Comparison of ENCODE assay signal across 30 mouse cellular contexts in genomic region chr9:111142721-111143120, GRCm38 (mm10). TPM values are rescaled to one million over a fixed set of nuclear protein-coding genes. Genes with fewer than 3 reads are reported as not detected.
DNase-seq lines count a peak whose midpoint lies in the region; ATAC-seq and TF ChIP-seq lines count a peak whose summit lies in the region.
"Had no signal": no experiment of that assay in that cellular context is flagged by ENCODE, and none has a peak within 500 bp of the region (broad histone marks: within the 10 kb centered on the region; RNA-seq: fewer than 3 reads in every experiment).

No protein-coding gene starts in this region.

- 0 out of 2 replicates have a peak, but pooled peaks cover 4% of the 10 kb centered on the region for H3K36me3 ChIP-seq in intestine, postnatal 0 days (ENCODE audit: control insufficient read depth, insufficient read depth)
- H3K36me3 ChIP-seq in intestine, embryonic 15.5 days, result no peaks in the 10 kb centered on the region; the same call in 1 of the 2 replicates
- no peaks in the 10 kb centered on the region for H3K36me3 ChIP-seq in midbrain, embryonic 11.5 days (ENCODE audit: control insufficient read depth, insufficient read depth, low read length)
- H3K36me3 ChIP-seq: embryonic facial prominence, embryonic 12.5 days; forebrain, embryonic 15.5 days; midbrain, embryonic 12.5 days had no signal

- TF ChIP-seq CTCF in intestine, postnatal 0 days (IDR thresholded peaks at IDR 0.05; ENCODE audit: low read depth), result no peak

- H3K27ac ChIP-seq in intestine, postnatal 0 days (ENCODE audit: low read depth, low read length), result 0 out of 2 replicates have a peak overlapping the region, but pooled peaks have one; percentile 21
- H3K27ac ChIP-seq in intestine, embryonic 15.5 days, result no peak overlapping the region
- no peak overlapping the region for H3K27ac ChIP-seq in midbrain, embryonic 11.5 days (ENCODE audit: low read depth, low read length)
- H3K27ac ChIP-seq: embryonic facial prominence, embryonic 12.5 days; forebrain, embryonic 10.5 days; forebrain, embryonic 15.5 days; hindbrain, postnatal 0 days; limb, embryonic 13.5 days; midbrain, embryonic 12.5 days; neural tube, embryonic 12.5 days had no signal

- intact Hi-C loops in gastrocnemius, postnatal 14 days (cut with DNase I; ENCODE audit: low total_unique reads), result loop anchor here (10.0 kb wide), 1 partner anchor 48 kb away; no protein-coding TSS in a partner anchor

- 86% methylated on average over 6 of the region's 6 CpGs for WGBS in intestine, postnatal 0 days
- 93% methylated on average over 6 of the region's 6 CpGs for whole genome bisulfite sequencing in intestine, embryonic 15.5 days
- WGBS in midbrain, embryonic 11.5 days, result 94% methylated on average over 6 of the region's 6 CpGs

- peak; percentile 34 for DNase-seq in gastrocnemius, adult 18-20 months (ENCODE audit: low spot score)
- no peak for DNase-seq in gastrocnemius, postnatal 14 days
- DNase-seq in cerebellum, adult 9-10 months, result peak; percentile 79
- peak; percentile 66 to 73 for DNase-seq in cerebellum, postnatal 36 days
- no peak for DNase-seq in midbrain, embryonic 11.5 days (ENCODE audit: low spot score, missing footprints)
- DNase-seq in adrenal gland, adult 2 months, result no peak
- DNase-seq: adrenal gland, postnatal 25 days; embryo, embryonic 11 days; kidney, adult 9 months; kidney, postnatal 10 days; layer of hippocampus, adult 9-11 months; liver, postnatal 0 days; lung, postnatal 36 days; right cerebral cortex, adult 18-20 months; spleen, adult 18-20 months; thymus, adult 2 months; thymus, postnatal 36 days had no signal

- no peaks in the 10 kb centered on the region for H3K9me3 ChIP-seq in intestine, postnatal 0 days (ENCODE audit: control insufficient read depth)
- H3K9me3 ChIP-seq in intestine, embryonic 15.5 days, result no peaks in the 10 kb centered on the region
- no peaks in the 10 kb centered on the region for H3K9me3 ChIP-seq in midbrain, embryonic 11.5 days (ENCODE audit: control insufficient read depth, low read length)
- H3K9me3 ChIP-seq: embryonic facial prominence, embryonic 12.5 days; forebrain, embryonic 10.5 days; forebrain, embryonic 15.5 days; heart, embryonic 12.5 days; limb, embryonic 13.5 days; midbrain, embryonic 12.5 days; neural tube, embryonic 12.5 days had no signal

- no peaks in the 10 kb centered on the region for H3K27me3 ChIP-seq in intestine, postnatal 0 days (replicated peaks; ENCODE audit: control insufficient read depth, insufficient read depth, low read length)
- H3K27me3 ChIP-seq in intestine, embryonic 15.5 days (replicated peaks), result no peaks in the 10 kb centered on the region
- no peaks in the 10 kb centered on the region for H3K27me3 ChIP-seq in midbrain, embryonic 11.5 days (ENCODE audit: control insufficient read depth, insufficient read depth, low read length)
- H3K27me3 ChIP-seq: embryonic facial prominence, embryonic 12.5 days; forebrain, embryonic 15.5 days; heart, embryonic 12.5 days; limb, embryonic 13.5 days; midbrain, embryonic 12.5 days; neural tube, embryonic 12.5 days; Patski had no signal

- H3K4me3 ChIP-seq in intestine, postnatal 0 days (ENCODE audit: low read depth, low read length), result no peak overlapping the region
- H3K4me3 ChIP-seq in intestine, embryonic 15.5 days (replicated peaks), result no peak overlapping the region
- no peak overlapping the region for H3K4me3 ChIP-seq in midbrain, embryonic 11.5 days (ENCODE audit: low read depth, low read length)
- H3K4me3 ChIP-seq: embryonic facial prominence, embryonic 12.5 days; forebrain, embryonic 10.5 days; forebrain, embryonic 15.5 days; heart, embryonic 12.5 days; limb, embryonic 13.5 days; midbrain, embryonic 12.5 days; myocyte; neural tube, embryonic 12.5 days had no signal

- no peak overlapping the region for H3K4me2 ChIP-seq in intestine, postnatal 0 days (replicated peaks; ENCODE audit: low read depth)
- H3K4me2 ChIP-seq in intestine, embryonic 15.5 days (replicated peaks), result no peak overlapping the region
- H3K4me2 ChIP-seq in midbrain, embryonic 11.5 days, result no peak overlapping the region
- H3K4me2 ChIP-seq: embryonic facial prominence, embryonic 12.5 days; forebrain, embryonic 15.5 days; heart, embryonic 12.5 days; limb, embryonic 13.5 days; liver, embryonic 11.5 days; midbrain, embryonic 12.5 days; neural tube, embryonic 12.5 days had no signal

- peaks cover 3% of the 10 kb centered on the region for H3K4me1 ChIP-seq in intestine, postnatal 0 days (replicated peaks; ENCODE audit: control insufficient read depth, insufficient read depth, low read length)
- H3K4me1 ChIP-seq in intestine, embryonic 15.5 days (replicated peaks), result 0 out of 2 replicates have a peak, but pooled peaks cover 3% of the 10 kb centered on the region
- H3K4me1 ChIP-seq in midbrain, embryonic 11.5 days (ENCODE audit: control insufficient read depth, insufficient read depth, low read length), result no peaks in the 10 kb centered on the region
- H3K4me1 ChIP-seq: embryonic facial prominence, embryonic 12.5 days; forebrain, embryonic 10.5 days; forebrain, embryonic 15.5 days; midbrain, embryonic 12.5 days; neural tube, embryonic 12.5 days had no signal

- no peak overlapping the region for H3K9ac ChIP-seq in intestine, postnatal 0 days (ENCODE audit: low read depth, low read length)
- no peak overlapping the region for H3K9ac ChIP-seq in intestine, embryonic 15.5 days
- H3K9ac ChIP-seq in midbrain, embryonic 11.5 days (ENCODE audit: low read length), result no peak overlapping the region
- H3K9ac ChIP-seq: embryonic facial prominence, embryonic 12.5 days; forebrain, embryonic 15.5 days; heart, embryonic 12.5 days; limb, embryonic 13.5 days; liver, postnatal 0 days; midbrain, embryonic 12.5 days; neural tube, embryonic 12.5 days had no signal

- no peak for ATAC-seq in intestine, postnatal 0 days
- no peak for ATAC-seq in intestine, embryonic 15.5 days
- no peak for ATAC-seq in midbrain, embryonic 11.5 days (ENCODE audit: low FRiP score)
- ATAC-seq: forebrain, embryonic 15.5 days; hindbrain, postnatal 0 days; Patski had no signal

RNA-seq across cellular contexts. Expression of gene Lrrfip2, which starts 25.3 kb away (rescaled TPM):
- total RNA-seq in gastrocnemius, adult 18-20 months (2021), result 10 to 100 TPM; 72.4 to 82.2 TPM
- 10 to 100 TPM; 60.2 to 63.7 TPM for total RNA-seq in gastrocnemius, postnatal 14 days (2021)
- polyA plus RNA-seq in intestine, postnatal 0 days (2015; fragmentation: Nextera tagmentation; extraction: Ambion mirVana), result 45.1 and 46.1 TPM in 2 replicates
- polyA plus RNA-seq in intestine, embryonic 15.5 days (2015; fragmentation: Nextera tagmentation; extraction: Ambion mirVana), result 41.4 and 41.6 TPM in 2 replicates
- 46.3 and 49.9 TPM in 2 replicates for polyA plus RNA-seq in midbrain, embryonic 11.5 days (2014; fragmentation: Nextera tagmentation; extraction: Ambion mirVana)
- total RNA-seq in adrenal gland, adult 2 months (2021), result 10 to 100 TPM; 51.4 to 60.7 TPM
- polyA plus RNA-seq in adrenal gland, adult 2 months (2012; rRNA removed), result 10.7 and 11.6 TPM in 2 replicates

Comparison
In these comparisons a context has a peak if more than half of its experiments do, and no peak if none do; other contexts are left out.
1. DNase-seq: peak in gastrocnemius, adult 18-20 months (single experiment), cerebellum, adult 9-10 months (single experiment) and cerebellum, postnatal 36 days (2 of 2); none in gastrocnemius, postnatal 14 days (single experiment), midbrain, embryonic 11.5 days (single experiment) and adrenal gland, adult 2 months (single experiment).